Mouse (Mus musculus) hindbrain, embryonic 12.5 days (tissue): ENCODE data around the gene Klk4. TPM values are rescaled to one million over a fixed set of nuclear protein-coding genes. Genes with fewer than 3 reads are reported as not detected.
A peak's percentile ranks its signal among the peaks of the same experiment; 100 is the strongest.

Source experiments
- ATAC-seq: fragments of 200-750 bp; cut with Nextera tagmentation; 2 replicates; pipeline ENCODE4 v1.8.0; 2017; ENCODE audit warnings: moderate TSS enrichment; ENCODE audit not compliant: low FRiP score
- H3K27ac ChIP-seq: fragments of 300-500 bp; sonication (generic); 2 replicates; pipeline ENCODE4 v1.5.1; 2016; ENCODE audit warnings: mild to moderate bottlenecking
- H3K27me3 ChIP-seq: fragments of 300-500 bp; sonication (generic); 2 replicates; pipeline ENCODE4 v1.6.1; 2016; ENCODE audit warnings: mild to moderate bottlenecking
- H3K36me3 ChIP-seq: fragments of 300-500 bp; sonication (generic); 2 replicates; pipeline ENCODE4 v1.6.1; 2016; ENCODE audit warnings: mild to moderate bottlenecking
- H3K4me1 ChIP-seq: fragments of 300-500 bp; sonication (generic); 2 replicates; pipeline ENCODE4 v1.6.1; 2016
- H3K4me2 ChIP-seq: fragments of 300-500 bp; sonication (generic); replicated peaks from 2 replicates; pipeline ENCODE4 v1.6.1; 2016; ENCODE audit warnings: mild to moderate bottlenecking
- H3K4me3 ChIP-seq: fragments of 300-500 bp; sonication (generic); 2 replicates; pipeline ENCODE4 v1.5.1; 2016; ENCODE audit warnings: mild to moderate bottlenecking
- H3K9ac ChIP-seq: fragments of 300-500 bp; sonication (generic); 2 replicates; pipeline ENCODE4 v1.6.1; 2016; ENCODE audit warnings: mild to moderate bottlenecking, moderate library complexity
- H3K9me3 ChIP-seq: fragments of 300-500 bp; sonication (generic); replicated peaks from 2 replicates; pipeline ENCODE4 v1.6.1; 2016; ENCODE audit warnings: mild to moderate bottlenecking
- WGBS: fragments of 180-500 bp; shearing (Covaris S2); methylation state at CpG from one replicate; pipeline ENCODE4 v1.1.7; 2016; 5-methylcytosine and 5-hydroxymethylcytosine counted together
- polyA plus RNA-seq: library from polyadenylated mRNA; unstranded; fragments of >200 nt; fragmentation: Nextera tagmentation; extraction: Ambion mirVana; gene quantifications from 2 replicates; pipeline ENCODE4 v1.2.1, GENCODE M21; 2016

Klk4 gene
- polyA plus RNA-seq: 0.50 and 0.57 TPM in 2 replicates

GRCm38 (mm10) chr7:43880912-43881311 lies at the start of gene Klk4:
Gene Klk4, plus strand, starts transcription at chr7:43881160.
- no peak for ATAC-seq

GRCm38 (mm10) chr7:43841701-43842100 lies 39.3 kb upstream of the Klk4 start, which contains the start of gene Klk5:
Gene Klk5, plus strand, starts transcription at chr7:43841971.
- Histone ChIP-seq H3K9ac (no peak within 1 kb of the TSS), H3K9me3 (no peaks in the 10 kb centered on the region), H3K4me3 (no peak within 1 kb of the TSS), H3K4me1 (no peaks in the 10 kb centered on the region), H3K27ac (no peak within 1 kb of the TSS), H3K4me2 (no peak within 1 kb of the TSS), H3K27me3 (no peaks in the 10 kb centered on the region), H3K36me3 (no peaks in the 10 kb centered on the region)
- ATAC-seq: no peak
- 56% methylated on average over 3 of the region's 3 CpGs for WGBS

More at GRCm38 (mm10) chr7:43880912-43881311, at the start of gene Klk4:
- Histone ChIP-seq H3K9me3 (no peaks in the 10 kb centered on the region), H3K9ac (no peak within 1 kb of the TSS), H3K27ac (no peak within 1 kb of the TSS), H3K4me1 (0 out of 2 replicates have a peak, but pooled peaks cover 2% of the 10 kb centered on the region), H3K4me3 (no peak within 1 kb of the TSS), H3K27me3 (peaks cover 18% of the 10 kb centered on the region; the same call in 1 of the 2 replicates), H3K4me2 (no peak within 1 kb of the TSS), H3K36me3 (no peaks in the 10 kb centered on the region)
- WGBS: 17% methylated on average over 3 of the region's 3 CpGs

- no peaks in the 10 kb centered on the region for H3K36me3 ChIP-seq
- no peaks in the 10 kb centered on the region for H3K4me1 ChIP-seq
- no peak for ATAC-seq
- no peak overlapping the region for H3K27ac ChIP-seq
- WGBS: 86% methylated on average over 4 of the region's 4 CpGs
- H3K4me2 ChIP-seq: no peak overlapping the region
- H3K9ac ChIP-seq: no peak overlapping the region
- no peaks in the 10 kb centered on the region for H3K27me3 ChIP-seq
- no peaks in the 10 kb centered on the region for H3K9me3 ChIP-seq
- no peak overlapping the region for H3K4me3 ChIP-seq
Observed at GRCm38 (mm10) chr7:43843801-43844200, 37.2 kb upstream of the Klk4 start.

GRCm38 (mm10) chr7:43851616-43852015 lies 29.3 kb upstream of the Klk4 start:
- no peak for ATAC-seq
- no peaks in the 10 kb centered on the region for H3K27me3 ChIP-seq
- H3K9ac ChIP-seq: no peak overlapping the region
- H3K36me3 ChIP-seq: no peaks in the 10 kb centered on the region
- H3K4me2 ChIP-seq: no peak overlapping the region
- WGBS: 94% methylated on average over 6 of the region's 6 CpGs
- H3K9me3 ChIP-seq: no peaks in the 10 kb centered on the region
- H3K27ac ChIP-seq: no peak overlapping the region
- no peaks in the 10 kb centered on the region for H3K4me1 ChIP-seq
- H3K4me3 ChIP-seq: no peak overlapping the region

GRCm38 (mm10) chr7:43854642-43855380 lies 26.1 kb upstream of the Klk4 start:
- 87% methylated on average over 9 of the region's 9 CpGs for WGBS
- Histone ChIP-seq H3K4me2 (no peak overlapping the region), H3K36me3 (no peaks in the 10 kb centered on the region), H3K27me3 (no peaks in the 10 kb centered on the region), H3K27ac (no peak overlapping the region), H3K9ac (no peak overlapping the region), H3K4me3 (no peak overlapping the region), H3K9me3 (no peaks in the 10 kb centered on the region), H3K4me1 (no peaks in the 10 kb centered on the region)
- no peak for ATAC-seq

- ATAC-seq: no peak
- 82% methylated on average over 3 of the region's 3 CpGs for WGBS
- no peaks in the 10 kb centered on the region for H3K4me1 ChIP-seq
- no peaks in the 10 kb centered on the region for H3K36me3 ChIP-seq
- H3K9ac ChIP-seq: no peak overlapping the region
- no peaks in the 10 kb centered on the region for H3K9me3 ChIP-seq
- no peak overlapping the region for H3K4me2 ChIP-seq
- no peaks in the 10 kb centered on the region for H3K27me3 ChIP-seq
- H3K4me3 ChIP-seq: no peak overlapping the region
- H3K27ac ChIP-seq: no peak overlapping the region
Observed at GRCm38 (mm10) chr7:43855709-43856108, 25.3 kb upstream of the Klk4 start.

- no peaks in the 10 kb centered on the region for H3K36me3 ChIP-seq
- H3K27ac ChIP-seq: no peak overlapping the region
- ATAC-seq: no peak
- no peaks in the 10 kb centered on the region for H3K9me3 ChIP-seq
- H3K27me3 ChIP-seq: no peaks in the 10 kb centered on the region
- H3K4me1 ChIP-seq: no peaks in the 10 kb centered on the region
- H3K9ac ChIP-seq: no peak overlapping the region
- no peak overlapping the region for H3K4me3 ChIP-seq
- WGBS: 89% methylated on average over 7 of the region's 7 CpGs
- H3K4me2 ChIP-seq: no peak overlapping the region
Observed at GRCm38 (mm10) chr7:43856307-43856706, 24.7 kb upstream of the Klk4 start.

GRCm38 (mm10) chr7:43857501-43857900 lies 23.5 kb upstream of the Klk4 start:
- H3K4me1 ChIP-seq: no peaks in the 10 kb centered on the region
- H3K27me3 ChIP-seq: no peaks in the 10 kb centered on the region
- no peak overlapping the region for H3K9ac ChIP-seq
- no peak overlapping the region for H3K4me3 ChIP-seq
- no peak overlapping the region for H3K27ac ChIP-seq
- H3K36me3 ChIP-seq: no peaks in the 10 kb centered on the region
- H3K9me3 ChIP-seq: no peaks in the 10 kb centered on the region
- 91% methylated on average over 12 of the region's 12 CpGs for WGBS
- ATAC-seq: no peak
- H3K4me2 ChIP-seq: no peak overlapping the region

- Histone ChIP-seq H3K4me2 (no peak overlapping the region), H3K27ac (no peak overlapping the region), H3K9ac (no peak overlapping the region), H3K4me3 (no peak overlapping the region), H3K9me3 (no peaks in the 10 kb centered on the region), H3K36me3 (no peaks in the 10 kb centered on the region), H3K4me1 (no peaks in the 10 kb centered on the region), H3K27me3 (no peaks in the 10 kb centered on the region)
- no peak for ATAC-seq
- WGBS: 41% methylated on average over 8 of the region's 8 CpGs
Observed at GRCm38 (mm10) chr7:43860411-43860810, 20.5 kb upstream of the Klk4 start.

GRCm38 (mm10) chr7:43873237-43873636 lies 7.7 kb upstream of the Klk4 start:
- H3K27ac ChIP-seq: no peak overlapping the region
- no peak overlapping the region for H3K9ac ChIP-seq
- H3K4me2 ChIP-seq: no peak overlapping the region
- H3K9me3 ChIP-seq: no peaks in the 10 kb centered on the region
- ATAC-seq: peak; percentile 60; the same call in 1 of the 2 replicates
- no peaks in the 10 kb centered on the region for H3K27me3 ChIP-seq
- no peak overlapping the region for H3K4me3 ChIP-seq
- H3K4me1 ChIP-seq: no peaks in the 10 kb centered on the region
- no peaks in the 10 kb centered on the region for H3K36me3 ChIP-seq
- WGBS: 4% methylated on average over 10 of the region's 10 CpGs

- H3K9me3 ChIP-seq: no peaks in the 10 kb centered on the region
- no peaks in the 10 kb centered on the region for H3K27me3 ChIP-seq
- H3K4me3 ChIP-seq: no peak overlapping the region
- no peak overlapping the region for H3K27ac ChIP-seq
- H3K4me1 ChIP-seq: no peaks in the 10 kb centered on the region
- no peak for ATAC-seq
- WGBS: 81% methylated on average over 3 of the region's 3 CpGs
- no peaks in the 10 kb centered on the region for H3K36me3 ChIP-seq
- no peak overlapping the region for H3K4me2 ChIP-seq
- H3K9ac ChIP-seq: no peak overlapping the region
Observed at GRCm38 (mm10) chr7:43873674-43874073, 7.3 kb upstream of the Klk4 start.

GRCm38 (mm10) chr7:43874868-43875375 lies 6.0 kb upstream of the Klk4 start:
- Histone ChIP-seq H3K4me2 (no peak overlapping the region), H3K27me3 (no peaks in the 10 kb centered on the region), H3K36me3 (no peaks in the 10 kb centered on the region), H3K9me3 (no peaks in the 10 kb centered on the region), H3K4me3 (no peak overlapping the region), H3K4me1 (no peaks in the 10 kb centered on the region), H3K27ac (no peak overlapping the region), H3K9ac (no peak overlapping the region)
- ATAC-seq: no peak
- 83% methylated on average over 6 of the region's 6 CpGs for WGBS

GRCm38 (mm10) chr7:43876444-43876843 lies 4.5 kb upstream of the Klk4 start:
- ATAC-seq: no peak

More at GRCm38 (mm10) chr7:43876444-43876843, 4.5 kb upstream of the Klk4 start:
- Histone ChIP-seq H3K27ac (no peak overlapping the region), H3K9me3 (no peaks in the 10 kb centered on the region), H3K9ac (no peak overlapping the region), H3K4me1 (no peaks in the 10 kb centered on the region), H3K36me3 (no peaks in the 10 kb centered on the region), H3K27me3 (no peaks in the 10 kb centered on the region), H3K4me3 (no peak overlapping the region), H3K4me2 (no peak overlapping the region)
- WGBS: 68% methylated on average over 4 of the region's 4 CpGs
